Mouse (Mus musculus): ENCODE results near the gene Olfr97.

The Olfr97 gene

GRCm38 (mm10) chr17:37190711-37191110 is 46.4 kb downstream of the Olfr97 start:
- WGBS, result 71% methylated on average over 2 of the region's 2 CpGs

DNA sequence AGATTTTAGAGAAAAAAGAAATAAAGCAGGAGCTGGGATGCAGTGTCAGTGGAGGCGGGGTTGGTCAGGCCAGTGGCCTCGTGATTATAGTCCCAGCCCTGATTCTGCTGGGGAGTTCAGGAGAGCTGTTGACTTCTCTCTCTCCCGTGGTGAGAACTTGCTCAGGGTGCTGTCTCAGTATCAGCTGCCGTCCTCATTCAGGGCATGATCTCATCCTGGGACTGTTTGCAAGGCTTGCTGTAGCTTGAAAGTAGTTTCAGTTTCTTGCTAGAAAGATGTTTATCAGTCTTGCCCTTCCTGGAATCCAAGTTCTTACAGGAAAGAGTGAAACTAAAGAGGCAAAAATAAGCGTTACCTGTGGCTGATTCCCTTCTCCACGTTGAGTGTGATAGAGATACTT is 51.7 kb downstream of the Olfr97 start:
- 55% methylated on average over 6 of the region's 6 CpGs for WGBS

All from cerebral cortex, adult 2 months (tissue).